Mouse (Mus musculus): Measurements from ENCODE around the gene Tceanc2. TPM values are rescaled to one million over a fixed set of nuclear protein-coding genes. Genes with fewer than 3 reads are reported as not detected.

Tceanc2 gene
- polyA plus RNA-seq, 1 experiment from 2014 or later = 16.5 TPM

GRCm38 (mm10) chr4:107108291-107108731 is 70.6 kb downstream of the Tceanc2 start:
- Histone ChIP-seq H3K4me3 (ENCODE audit: low read length) (no peak overlapping the region), H3K4me1 (ENCODE audit: control insufficient read depth, insufficient read depth, low read depth, low read length) (peaks cover 5% of the 10 kb centered on the region), H3K9me3 (ENCODE audit: control insufficient read depth, low read length) (no peaks in the 10 kb centered on the region), H3K4me2 (ENCODE audit: low read length) (no peak overlapping the region), H3K36me3 (ENCODE audit: control insufficient read depth, insufficient read depth, low read length) (no peaks in the 10 kb centered on the region), H3K9ac (ENCODE audit: low read depth, low read length) (no peak overlapping the region), H3K27me3 (replicated peaks; ENCODE audit: control insufficient read depth, insufficient read depth, low read length) (no peaks in the 10 kb centered on the region), H3K27ac (ENCODE audit: low read depth, low read length) (no peak overlapping the region)
- 25% methylated on average over 13 of the region's 13 CpGs for WGBS
- ATAC-seq = peak; percentile 76

GRCm38 (mm10) chr4:107106777-107107176 is 72.1 kb downstream of the Tceanc2 start:
- peaks cover 5% of the 10 kb centered on the region for H3K4me1 ChIP-seq (ENCODE audit: control insufficient read depth, insufficient read depth, low read depth, low read length)
- H3K36me3 ChIP-seq (ENCODE audit: control insufficient read depth, insufficient read depth, low read length) = no peaks in the 10 kb centered on the region
- H3K9ac ChIP-seq (ENCODE audit: low read depth, low read length) = no peak overlapping the region
- H3K4me2 ChIP-seq (ENCODE audit: low read length) = no peak overlapping the region
- H3K27ac ChIP-seq (ENCODE audit: low read depth, low read length) = no peak overlapping the region
- no peak overlapping the region for H3K4me3 ChIP-seq (ENCODE audit: low read length)
- WGBS = 91% methylated on average over 16 of the region's 16 CpGs
- no peaks in the 10 kb centered on the region for H3K27me3 ChIP-seq (replicated peaks; ENCODE audit: control insufficient read depth, insufficient read depth, low read length)
- no peaks in the 10 kb centered on the region for H3K9me3 ChIP-seq (ENCODE audit: control insufficient read depth, low read length)
- no peak for ATAC-seq

GRCm38 (mm10) chr4:107102220-107102619 is 76.7 kb downstream of the Tceanc2 start:
- Histone ChIP-seq H3K4me2 (ENCODE audit: low read length) (no peak overlapping the region), H3K36me3 (ENCODE audit: control insufficient read depth, insufficient read depth, low read length) (no peaks in the 10 kb centered on the region), H3K9ac (ENCODE audit: low read depth, low read length) (no peak overlapping the region), H3K27me3 (replicated peaks; ENCODE audit: control insufficient read depth, insufficient read depth, low read length) (no peaks in the 10 kb centered on the region), H3K27ac (ENCODE audit: low read depth, low read length) (no peak overlapping the region), H3K4me1 (ENCODE audit: control insufficient read depth, insufficient read depth, low read depth, low read length) (peaks cover under 1% of the 10 kb centered on the region; the same call in 1 of the 2 replicates), H3K9me3 (ENCODE audit: control insufficient read depth, low read length) (no peaks in the 10 kb centered on the region), H3K4me3 (ENCODE audit: low read length) (no peak overlapping the region)
- ATAC-seq = no peak
- WGBS = 76% methylated on average over 8 of the region's 8 CpGs

- Histone ChIP-seq H3K4me1 (ENCODE audit: control insufficient read depth, insufficient read depth, low read depth, low read length) (peaks cover 14% of the 10 kb centered on the region), H3K27me3 (replicated peaks; ENCODE audit: control insufficient read depth, insufficient read depth, low read length) (no peaks in the 10 kb centered on the region), H3K9ac (ENCODE audit: low read depth, low read length) (no peak overlapping the region), H3K9me3 (ENCODE audit: control insufficient read depth, low read length) (no peaks in the 10 kb centered on the region), H3K4me2 (ENCODE audit: low read length) (no peak overlapping the region), H3K36me3 (ENCODE audit: control insufficient read depth, insufficient read depth, low read length) (no peaks in the 10 kb centered on the region), H3K4me3 (ENCODE audit: low read length) (no peak overlapping the region), H3K27ac (ENCODE audit: low read depth, low read length) (no peak overlapping the region)
- no peak for ATAC-seq
- WGBS = 66% methylated on average over 17 of the region's 17 CpGs
Measured at GRCm38 (mm10) chr4:107098791-107099525, 80.0 kb downstream of the Tceanc2 start.

- WGBS = 64% methylated on average over 10 of the region's 10 CpGs
- H3K4me2 ChIP-seq (ENCODE audit: low read length) = no peak overlapping the region
- H3K9ac ChIP-seq (ENCODE audit: low read depth, low read length) = no peak overlapping the region
- H3K36me3 ChIP-seq (ENCODE audit: control insufficient read depth, insufficient read depth, low read length) = no peaks in the 10 kb centered on the region
- H3K4me1 ChIP-seq (ENCODE audit: control insufficient read depth, insufficient read depth, low read depth, low read length) = peaks cover 14% of the 10 kb centered on the region
- no peaks in the 10 kb centered on the region for H3K9me3 ChIP-seq (ENCODE audit: control insufficient read depth, low read length)
- ATAC-seq = no peak
- H3K27ac ChIP-seq (ENCODE audit: low read depth, low read length) = no peak overlapping the region
- H3K27me3 ChIP-seq (replicated peaks; ENCODE audit: control insufficient read depth, insufficient read depth, low read length) = no peaks in the 10 kb centered on the region
- no peak overlapping the region for H3K4me3 ChIP-seq (ENCODE audit: low read length)
Measured at GRCm38 (mm10) chr4:107098375-107098774, 80.5 kb downstream of the Tceanc2 start.

GRCm38 (mm10) chr4:107097871-107098270 is 81.0 kb downstream of the Tceanc2 start:
- 64% methylated on average over 15 of the region's 15 CpGs for WGBS
- Histone ChIP-seq H3K4me1 (ENCODE audit: control insufficient read depth, insufficient read depth, low read depth, low read length) (peaks cover 14% of the 10 kb centered on the region), H3K9ac (ENCODE audit: low read depth, low read length) (no peak overlapping the region), H3K4me2 (ENCODE audit: low read length) (no peak overlapping the region), H3K9me3 (ENCODE audit: control insufficient read depth, low read length) (no peaks in the 10 kb centered on the region), H3K36me3 (ENCODE audit: control insufficient read depth, insufficient read depth, low read length) (no peaks in the 10 kb centered on the region), H3K4me3 (ENCODE audit: low read length) (no peak overlapping the region), H3K27me3 (replicated peaks; ENCODE audit: control insufficient read depth, insufficient read depth, low read length) (no peaks in the 10 kb centered on the region), H3K27ac (ENCODE audit: low read depth, low read length) (no peak overlapping the region)
- ATAC-seq = no peak

- WGBS = 29% methylated on average over 16 of the region's 16 CpGs
- Histone ChIP-seq H3K4me2 (ENCODE audit: low read length) (no peak within 1 kb of the TSS), H3K36me3 (ENCODE audit: control insufficient read depth, insufficient read depth, low read length) (no peaks in the 10 kb centered on the region), H3K4me3 (ENCODE audit: low read length) (no peak within 1 kb of the TSS), H3K9me3 (ENCODE audit: control insufficient read depth, low read length) (no peaks in the 10 kb centered on the region), H3K4me1 (ENCODE audit: control insufficient read depth, insufficient read depth, low read depth, low read length) (peaks cover 14% of the 10 kb centered on the region), H3K27ac (ENCODE audit: low read depth, low read length) (peak within 1 kb of the TSS; percentile 6; the same call in 1 of the 2 replicates), H3K9ac (ENCODE audit: low read depth, low read length) (peak within 1 kb of the TSS; percentile 30; the same call in 1 of the 2 replicates), H3K27me3 (replicated peaks; ENCODE audit: control insufficient read depth, insufficient read depth, low read length) (no peaks in the 10 kb centered on the region)
- no peak for ATAC-seq
Measured at GRCm38 (mm10) chr4:107096841-107097373, 82.0 kb downstream of the Tceanc2 start, which contains the start of gene Cdcp2. TSS of gene Cdcp2 (plus strand) at chr4:107096891.

GRCm38 (mm10) chr4:107096043-107096442 is 82.9 kb downstream of the Tceanc2 start:
- Histone ChIP-seq H3K9ac (ENCODE audit: low read depth, low read length) (no peak overlapping the region), H3K36me3 (ENCODE audit: control insufficient read depth, insufficient read depth, low read length) (no peaks in the 10 kb centered on the region), H3K27me3 (replicated peaks; ENCODE audit: control insufficient read depth, insufficient read depth, low read length) (no peaks in the 10 kb centered on the region), H3K4me1 (ENCODE audit: control insufficient read depth, insufficient read depth, low read depth, low read length) (peaks cover 14% of the 10 kb centered on the region), H3K4me2 (ENCODE audit: low read length) (no peak overlapping the region), H3K27ac (ENCODE audit: low read depth, low read length) (peak overlapping the region; percentile 5; the same call in 1 of the 2 replicates), H3K9me3 (ENCODE audit: control insufficient read depth, low read length) (no peaks in the 10 kb centered on the region), H3K4me3 (ENCODE audit: low read length) (no peak overlapping the region)
- 26% methylated on average over 6 of the region's 6 CpGs for WGBS
- no peak for ATAC-seq

GRCm38 (mm10) chr4:107094484-107095187 is 84.3 kb downstream of the Tceanc2 start:
- WGBS = 84% methylated on average over 16 of the region's 16 CpGs
- H3K4me3 ChIP-seq (ENCODE audit: low read length) = no peak overlapping the region
- no peak overlapping the region for H3K4me2 ChIP-seq (ENCODE audit: low read length)

More at GRCm38 (mm10) chr4:107094484-107095187, 84.3 kb downstream of the Tceanc2 start:
- H3K27me3 ChIP-seq (replicated peaks; ENCODE audit: control insufficient read depth, insufficient read depth, low read length) = no peaks in the 10 kb centered on the region
- H3K9ac ChIP-seq (ENCODE audit: low read depth, low read length) = no peak overlapping the region
- H3K27ac ChIP-seq (ENCODE audit: low read depth, low read length) = no peak overlapping the region
- no peaks in the 10 kb centered on the region for H3K36me3 ChIP-seq (ENCODE audit: control insufficient read depth, insufficient read depth, low read length)
- H3K4me1 ChIP-seq (ENCODE audit: control insufficient read depth, insufficient read depth, low read depth, low read length) = peaks cover 14% of the 10 kb centered on the region
- no peaks in the 10 kb centered on the region for H3K9me3 ChIP-seq (ENCODE audit: control insufficient read depth, low read length)
- ATAC-seq = no peak
